Mouse (Mus musculus) liver, adult 10 weeks (tissue): Measurements from ENCODE around the gene Calr4. TPM values are rescaled to one million over a fixed set of nuclear protein-coding genes. Genes with fewer than 3 reads are reported as not detected.

Source experiments
- polyA plus RNA-seq: library from polyadenylated mRNA; stranded (reverse); fragments of 350-450 nt; fragmentation: Illumina TruSeq; extraction: RNeasy Lipid Tissue Mini Kit (QIAGEN cat#74804); gene quantifications from one replicate; pipeline ENCODE4 v1.2.3, GENCODE M21; 2014; ENCODE audit warnings: low read depth, low replicate concordance

Gene Calr4
- polyA plus RNA-seq: not detected

DNA sequence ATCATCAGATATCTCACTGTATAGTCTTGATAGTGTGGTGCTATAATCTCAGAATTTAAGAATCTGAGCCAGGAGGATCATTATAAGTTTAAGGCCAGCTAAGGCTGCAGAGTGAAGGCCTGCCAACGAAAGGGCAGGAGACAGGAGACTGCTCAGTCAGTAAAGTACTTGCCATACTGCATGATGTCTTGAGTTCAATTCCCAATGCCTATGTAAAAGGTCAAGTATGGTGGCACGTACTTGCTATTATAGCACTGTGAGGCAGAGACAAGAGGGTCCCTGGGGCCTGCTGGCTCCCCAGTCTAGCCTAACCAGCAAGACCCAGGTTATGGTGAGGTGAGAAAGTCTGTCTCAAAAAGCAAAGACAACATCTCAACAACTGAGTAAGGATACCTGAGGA lies at the start of gene Calr4:
Gene Calr4, plus strand, starts transcription at position 301 of the 400 bp plus-strand sequence.

DNA sequence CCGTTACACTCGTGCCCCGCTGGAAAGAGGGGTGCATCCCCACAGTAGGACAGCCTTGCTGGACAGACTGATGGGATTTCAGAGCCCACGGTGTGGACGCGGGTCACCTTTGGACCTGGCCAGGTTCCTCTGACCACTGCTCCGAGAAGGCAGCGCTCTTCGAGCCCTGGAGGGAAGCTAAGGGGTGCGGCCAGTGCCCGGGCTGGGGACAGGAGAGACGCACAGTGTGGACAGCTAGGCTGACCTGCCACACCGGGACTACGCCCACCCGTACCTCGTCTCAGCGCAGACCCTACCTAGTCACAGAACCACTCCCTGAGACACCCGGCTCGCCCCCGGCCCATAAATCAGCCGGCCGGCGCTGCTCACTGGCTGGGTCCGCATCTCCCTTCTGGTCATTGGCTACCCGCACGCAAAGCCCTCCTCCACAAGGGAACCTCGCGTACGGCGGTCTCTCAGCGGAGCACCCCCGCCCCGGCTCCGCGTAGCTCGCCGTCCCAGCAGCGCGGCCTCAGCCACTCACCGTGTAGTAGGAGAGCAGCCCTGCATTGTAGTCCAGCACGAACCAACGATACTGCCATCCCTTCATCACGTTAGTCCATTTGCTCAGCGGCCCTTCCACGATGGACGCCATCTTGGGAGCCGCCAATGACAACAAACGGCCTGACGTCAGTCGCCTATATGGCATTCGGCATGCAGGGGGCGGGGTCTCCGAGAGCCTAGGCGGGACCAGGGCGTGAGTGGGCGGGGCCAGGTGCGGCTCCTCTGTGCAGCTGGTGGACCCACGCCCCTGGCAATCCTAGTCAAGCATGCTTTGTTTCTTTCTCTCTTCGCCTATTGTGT lies 32.5 kb upstream of the Calr4 start, which contains the start of gene Osbpl9:
Gene Osbpl9, minus strand, starts transcription at position 691 of the 843 bp plus-strand sequence.

DNA sequence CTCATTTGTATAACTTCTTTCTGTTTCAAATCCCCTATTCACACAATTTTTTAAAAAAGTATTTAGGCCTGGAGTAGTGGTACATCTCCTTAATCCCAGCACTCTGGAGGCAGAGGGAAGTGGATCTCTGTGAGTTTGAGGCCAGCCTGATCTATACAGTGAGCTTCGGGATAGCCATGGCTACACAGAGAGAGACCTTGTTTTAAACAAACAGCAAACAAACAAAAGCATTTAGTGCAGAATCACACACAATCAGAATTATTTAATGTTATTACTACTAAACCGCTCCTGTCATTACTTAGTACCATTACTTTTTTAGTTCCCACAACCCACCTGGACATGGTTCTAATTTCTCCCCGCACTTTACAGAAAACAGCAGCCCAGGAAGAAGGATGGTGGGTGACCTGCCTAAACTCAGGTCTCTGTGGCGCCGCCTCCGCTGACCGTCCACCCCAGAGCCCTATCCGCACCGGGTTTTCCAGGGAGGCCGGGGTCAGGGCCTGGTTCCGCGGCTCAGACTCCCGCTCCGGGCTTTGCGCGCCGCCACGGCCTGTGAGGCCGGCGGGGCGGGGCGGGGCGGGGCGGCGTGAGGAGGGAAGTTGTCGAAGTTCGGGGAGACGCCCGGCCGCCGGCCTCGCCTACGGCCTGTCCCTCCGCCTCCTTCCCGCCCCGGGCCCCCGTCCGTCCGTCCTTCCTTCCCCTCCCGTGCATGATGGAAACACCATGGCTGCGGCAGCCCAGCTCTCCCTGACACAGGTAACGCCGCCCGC lies 45.6 kb downstream of the Calr4 start, which contains the start of gene Eps15:
Gene Eps15, plus strand, starts transcription at position 580 of the 770 bp plus-strand sequence.

Other genes with a start within 250 kb of the Calr4 start
- 128 TPM for gene Nrd1, start 233.8 kb upstream of the Calr4 start, polyA plus RNA-seq
- gene Osbpl9, start 32.2 kb upstream of the Calr4 start, polyA plus RNA-seq: 162 TPM
- 42.7 TPM for gene Eps15, start 45.8 kb downstream of the Calr4 start, polyA plus RNA-seq
- 0.48 TPM for gene Ttc39a, start 172.1 kb downstream of the Calr4 start, polyA plus RNA-seq